In the genomic region with DNA sequence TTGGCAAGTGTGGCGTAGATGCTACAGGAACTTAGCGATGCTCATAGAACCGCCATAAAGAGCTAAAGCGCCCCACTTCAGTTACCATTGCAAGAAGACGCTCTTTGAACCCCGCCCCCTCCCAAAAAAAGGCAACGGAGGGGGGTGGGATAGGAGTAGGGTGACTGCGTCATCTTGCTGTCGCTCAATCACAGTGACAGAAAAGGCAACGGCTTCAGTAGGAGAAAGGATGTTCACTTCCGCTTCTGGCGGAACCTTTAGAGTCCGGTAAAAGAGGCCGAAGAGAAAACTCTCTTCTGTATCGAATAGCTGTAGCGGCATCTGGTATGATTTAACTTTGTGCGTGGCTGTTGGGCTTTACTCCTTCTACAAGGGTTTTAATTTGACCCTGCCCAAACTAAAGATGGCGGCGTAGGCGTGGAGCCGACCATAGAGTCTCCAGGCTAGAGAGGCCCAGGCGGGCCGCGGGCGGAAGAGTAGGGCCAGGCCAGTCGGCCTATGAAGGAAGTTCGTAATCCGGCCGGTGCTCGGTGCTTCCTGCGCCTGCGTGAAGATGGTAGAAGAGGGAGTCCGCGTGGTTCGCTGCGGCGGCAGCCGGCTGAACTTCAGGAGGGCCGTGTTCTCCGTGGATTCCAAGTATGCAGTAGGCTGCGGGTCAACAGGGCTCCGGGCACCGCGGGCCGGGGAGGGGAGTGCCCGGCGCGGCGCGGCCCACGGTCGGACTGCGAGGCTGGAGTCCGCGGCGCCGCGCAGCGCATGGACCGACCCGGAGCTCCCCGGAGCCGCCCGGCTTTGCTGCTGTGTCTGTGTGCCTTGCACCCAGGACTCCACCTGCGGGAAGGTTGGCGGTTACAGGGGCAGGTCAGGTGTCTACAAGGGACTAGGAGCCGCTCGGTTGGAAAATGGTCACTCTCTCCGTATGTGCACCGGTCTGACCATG, we compare ENCODE assay signal across 8 mouse cellular contexts. TPM values are rescaled to one million over a fixed set of nuclear protein-coding genes. Genes with fewer than 3 reads are reported as not detected.
DNase-seq lines count a peak whose midpoint lies in the region; ATAC-seq and TF ChIP-seq lines count a peak whose summit lies in the region.

A gene (plus strand): TSS at position 198 of the 940 bp plus-strand sequence.

- peaks cover 7% of the 10 kb centered on the region for H3K36me3 ChIP-seq in heart, embryonic 12.5 days
- 0 out of 2 replicates have a peak, but pooled peaks cover 3% of the 10 kb centered on the region for H3K36me3 ChIP-seq in kidney, postnatal 0 days (ENCODE audit: insufficient read depth, low read length)
- H3K36me3 ChIP-seq in liver, embryonic 11.5 days (ENCODE audit: control insufficient read depth, insufficient read depth, low read length): no peaks in the 10 kb centered on the region
- H3K36me3 ChIP-seq in stomach, embryonic 14.5 days (ENCODE audit: control insufficient read depth, insufficient read depth, low read length): peaks cover 13% of the 10 kb centered on the region; the same call in 1 of the 2 replicates

- no peaks in the 10 kb centered on the region for H3K9me3 ChIP-seq in heart, embryonic 12.5 days (replicated peaks)
- H3K9me3 ChIP-seq in kidney, postnatal 0 days (replicated peaks; ENCODE audit: low read length): no peaks in the 10 kb centered on the region
- H3K9me3 ChIP-seq in liver, embryonic 11.5 days (ENCODE audit: control insufficient read depth, low read length): no peaks in the 10 kb centered on the region
- no peaks in the 10 kb centered on the region for H3K9me3 ChIP-seq in stomach, embryonic 14.5 days (ENCODE audit: control insufficient read depth, low read depth, low read length)

- DNase-seq in CD4-positive helper T cell, adult 2 months (ENCODE audit: low read depth, low spot score): peak; percentile 96
- DNase-seq in brain, embryonic 18.5 days (ENCODE audit: low read depth, low spot score): peak; percentile 92
- peak; percentile 97 for DNase-seq in kidney, postnatal 0 days (ENCODE audit: low spot score)
- DNase-seq in liver, embryonic 11.5 days (ENCODE audit: low spot score): peak; percentile 93
- DNase-seq in naive thymus-derived CD4-positive, alpha-beta T cell, adult 2 months (ENCODE audit: low read depth): peak; percentile 98

- WGBS in heart, embryonic 12.5 days: under 1% methylated on average over 70 of the region's 70 CpGs
- under 1% methylated on average over 70 of the region's 70 CpGs for WGBS in kidney, postnatal 0 days
- WGBS in liver, embryonic 11.5 days: under 1% methylated on average over 70 of the region's 70 CpGs
- WGBS in stomach, embryonic 14.5 days: under 1% methylated on average over 70 of the region's 70 CpGs

- peak within 1 kb of the TSS; percentile 79 for H3K4me3 ChIP-seq in heart, embryonic 12.5 days
- peak within 1 kb of the TSS; percentile 89 for H3K4me3 ChIP-seq in kidney, postnatal 0 days (replicated peaks; ENCODE audit: low read depth, low read length)
- H3K4me3 ChIP-seq in liver, embryonic 11.5 days (ENCODE audit: low read depth, low read length): peak within 1 kb of the TSS; percentile 90
- peak within 1 kb of the TSS; percentile 82 for H3K4me3 ChIP-seq in stomach, embryonic 14.5 days (ENCODE audit: low read depth, low read length)

- no peak for TF ChIP-seq CTCF in kidney, postnatal 0 days (IDR thresholded peaks at IDR 0.05; ENCODE audit: low read depth)

- H3K27ac ChIP-seq in heart, embryonic 12.5 days (ENCODE audit: poor library complexity, severe bottlenecking): peak within 1 kb of the TSS; percentile 87
- peak within 1 kb of the TSS; percentile 97 for H3K27ac ChIP-seq in kidney, postnatal 0 days
- peak within 1 kb of the TSS; percentile 47 for H3K27ac ChIP-seq in liver, embryonic 11.5 days (ENCODE audit: low read depth, low read length)
- peak within 1 kb of the TSS; percentile 96 for H3K27ac ChIP-seq in stomach, embryonic 14.5 days (ENCODE audit: low read length)

- peaks cover 12% of the 10 kb centered on the region for H3K4me1 ChIP-seq in heart, embryonic 12.5 days (replicated peaks)
- H3K4me1 ChIP-seq in kidney, postnatal 0 days (replicated peaks; ENCODE audit: insufficient read depth, low read length): peaks cover 7% of the 10 kb centered on the region; the same call in 1 of the 2 replicates
- peaks cover 8% of the 10 kb centered on the region; the same call in 1 of the 2 replicates for H3K4me1 ChIP-seq in liver, embryonic 11.5 days (replicated peaks; ENCODE audit: control insufficient read depth, insufficient read depth, low read length)
- peaks cover 7% of the 10 kb centered on the region; the same call in 1 of the 2 replicates for H3K4me1 ChIP-seq in stomach, embryonic 14.5 days (ENCODE audit: control insufficient read depth, insufficient read depth, low read length)

- no peaks in the 10 kb centered on the region for H3K27me3 ChIP-seq in heart, embryonic 12.5 days (replicated peaks)
- H3K27me3 ChIP-seq in kidney, postnatal 0 days (ENCODE audit: insufficient read depth, low read length): no peaks in the 10 kb centered on the region
- no peaks in the 10 kb centered on the region for H3K27me3 ChIP-seq in liver, embryonic 11.5 days (replicated peaks; ENCODE audit: control insufficient read depth, insufficient read depth, low read length)
- H3K27me3 ChIP-seq in stomach, embryonic 14.5 days (ENCODE audit: control insufficient read depth, insufficient read depth, low read length): no peaks in the 10 kb centered on the region

- H3K4me2 ChIP-seq in heart, embryonic 12.5 days: peak within 1 kb of the TSS; percentile 78
- H3K4me2 ChIP-seq in kidney, postnatal 0 days (ENCODE audit: low read length): peak within 1 kb of the TSS; percentile 76
- H3K4me2 ChIP-seq in liver, embryonic 11.5 days: peak within 1 kb of the TSS; percentile 78
- peak within 1 kb of the TSS; percentile 73 for H3K4me2 ChIP-seq in stomach, embryonic 14.5 days (replicated peaks; ENCODE audit: low read depth, low read length)

- peak within 1 kb of the TSS; percentile 83 for H3K9ac ChIP-seq in heart, embryonic 12.5 days
- H3K9ac ChIP-seq in kidney, postnatal 0 days (ENCODE audit: low read depth, low read length): peak within 1 kb of the TSS; percentile 95
- H3K9ac ChIP-seq in liver, embryonic 11.5 days (ENCODE audit: low read depth, low read length): peak within 1 kb of the TSS; percentile 89
- peak within 1 kb of the TSS; percentile 85 for H3K9ac ChIP-seq in stomach, embryonic 14.5 days (replicated peaks; ENCODE audit: low read depth, low read length)

- peak; percentile 99 for ATAC-seq in erythroid progenitor cell, adult 5-6 weeks (replicated peaks; ENCODE audit: low FRiP score, poor library complexity, severe bottlenecking)
- peak; percentile 100 for ATAC-seq in heart, embryonic 12.5 days (ENCODE audit: insufficient number of reproducible peaks, low FRiP score)
- ATAC-seq in kidney, postnatal 0 days (replicated peaks; ENCODE audit: low FRiP score, low read depth): peak; percentile 99
- peak; percentile 99 for ATAC-seq in liver, embryonic 11.5 days (replicated peaks; ENCODE audit: low FRiP score)
- peak; percentile 99 for ATAC-seq in stomach, embryonic 14.5 days (ENCODE audit: insufficient number of reproducible peaks, insufficient read depth, low FRiP score, low read depth)

RNA-seq across cellular contexts. Expression of the gene that starts here (rescaled TPM):
- 27.8 and 53.2 TPM in 2 replicates for total RNA-seq in erythroid progenitor cell, adult 5-6 weeks (2015; ENCODE audit: low replicate concordance)
- 8.8 and 15.7 TPM in 2 replicates for total RNA-seq in erythroid progenitor cell, adult 5-6 weeks (2017; ENCODE audit: low replicate concordance)
- 37.4 and 42.9 TPM in 2 replicates for polyA plus RNA-seq in heart, embryonic 12.5 days (2016; fragmentation: Nextera tagmentation; extraction: Ambion mirVana)
- polyA plus RNA-seq in kidney, postnatal 0 days (2015; fragmentation: Nextera tagmentation; extraction: Ambion mirVana): 55.7 and 58.1 TPM in 2 replicates
- polyA plus RNA-seq in liver, embryonic 11.5 days (2014; fragmentation: Nextera tagmentation; extraction: Ambion mirVana): 112 and 114 TPM in 2 replicates
- polyA plus RNA-seq in stomach, embryonic 14.5 days (2014; fragmentation: Nextera tagmentation; extraction: Ambion mirVana): 78.7 and 88.6 TPM in 2 replicates

Comparison
In these comparisons a context has a peak if more than half of its experiments do, and no peak if none do; other contexts are left out.
1. Peak in every context shown above with its lines: DNase-seq, ATAC-seq, H3K4me3 ChIP-seq and H3K27ac ChIP-seq.
2. H3K27ac ChIP-seq: peak in every context shown above with its lines; median percentile 97 in kidney, postnatal 0 days; 96 in stomach, embryonic 14.5 days; 87 in heart, embryonic 12.5 days; 47 in liver, embryonic 11.5 days.